Mouse (Mus musculus): ENCODE measurements at regions not wholly inside any gene's neighbourhood (a gene's known extent, or its start where the extent isn't known, plus 50 kb on each side); places are given as distances from the start of the nearest gene placed in this dataset.

DNA sequence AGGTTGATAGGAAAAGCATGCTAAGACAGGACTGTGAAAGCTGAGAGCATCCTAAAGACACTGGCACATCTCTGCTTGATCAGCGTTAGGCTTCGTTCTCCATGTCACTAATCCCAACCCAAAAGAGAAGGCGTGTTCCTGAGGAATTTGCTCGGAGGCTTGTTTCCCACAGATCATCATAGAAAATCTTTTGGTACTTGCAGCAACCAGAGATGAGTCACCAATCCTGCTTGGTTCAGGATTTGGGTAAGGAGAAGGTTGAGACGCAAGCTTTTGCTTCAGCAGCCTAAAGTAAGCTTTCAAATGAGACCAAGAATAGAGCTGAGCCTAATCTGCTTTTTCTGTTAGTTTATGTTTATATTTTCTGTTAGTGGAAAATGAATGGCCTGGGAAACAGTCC is 80.7 kb downstream of the Tnfsf18 start:
- TF ChIP-seq POLR2A (IDR thresholded peaks at IDR 0.05; ENCODE audit: borderline replicate concordance, insufficient read depth, low read length) (no peak), CTCF (IDR thresholded peaks at IDR 0.05; ENCODE audit: borderline replicate concordance, insufficient read depth, low read depth, low read length) (no peak)
